Mouse (Mus musculus): ENCODE measurements at regions not wholly inside any gene's neighbourhood (a gene's known extent, or its start where the extent isn't known, plus 50 kb on each side); places are given as distances from the start of the nearest gene placed in this dataset.

GRCm38 (mm10) chr4:94017702-94018101 is 538.6 kb upstream of the Gm10306 start:
- Histone ChIP-seq H3K4me3 (replicated peaks in 1 of 3; ENCODE audit: low read depth in 2 of 3, low read length in 2 of 3, poor library complexity in 1 of 3) (no peak overlapping the region), H3K4me1 (ENCODE audit: control insufficient read depth in 1 of 2, insufficient read depth in 2 of 2) (no peaks in the 10 kb centered on the region), H3K9me3 (replicated peaks; ENCODE audit: low read length) (no peaks in the 10 kb centered on the region), H3K27me3 (replicated peaks) (no peaks in the 10 kb centered on the region), H3K36me3 (replicated peaks in 1 of 2; ENCODE audit: control insufficient read depth in 1 of 2, insufficient read depth in 1 of 2, low read length in 1 of 2) (no peaks in the 10 kb centered on the region), H3K79me2 (replicated peaks; ENCODE audit: control insufficient read depth, extremely low read depth, insufficient read depth, poor library complexity, severe bottlenecking) (no peaks in the 10 kb centered on the region), H3K9ac (ENCODE audit: insufficient read depth, low read depth) (no peak overlapping the region), H3K27ac (ENCODE audit: insufficient read depth, low read depth) (no peak overlapping the region), H3K4me2 (ENCODE audit: insufficient read depth, low read depth, poor library complexity, severe bottlenecking) (no peak overlapping the region)
- in situ Hi-C loops (cut with MboI; ENCODE audit: low pct_ligation_motif_present, low pct_unique_long_range_greater_than_20kb, low sequenced_read_pairs) = no loop called here
- TF ChIP-seq RCOR1 (conservative IDR thresholded peaks at IDR 0.05; ENCODE audit: low read depth, low read length) (no peak), ELF1 (IDR thresholded peaks at IDR 0.05; ENCODE audit: low read depth, low read length) (no peak), NRF1 (IDR thresholded peaks at IDR 0.05; ENCODE audit: low read depth, low read length) (no peak), CHD2 (IDR thresholded peaks at IDR 0.05; ENCODE audit: low read length) (no peak)
- dilution Hi-C loops (cut with MboI; ENCODE audit: extremely low pct_ligation_motif_present, extremely low pct_unique_long_range_greater_than_20kb, low sequenced_read_pairs) = no loop called here
- no peak for DNase-seq (ENCODE audit: extremely low read depth)

DNA sequence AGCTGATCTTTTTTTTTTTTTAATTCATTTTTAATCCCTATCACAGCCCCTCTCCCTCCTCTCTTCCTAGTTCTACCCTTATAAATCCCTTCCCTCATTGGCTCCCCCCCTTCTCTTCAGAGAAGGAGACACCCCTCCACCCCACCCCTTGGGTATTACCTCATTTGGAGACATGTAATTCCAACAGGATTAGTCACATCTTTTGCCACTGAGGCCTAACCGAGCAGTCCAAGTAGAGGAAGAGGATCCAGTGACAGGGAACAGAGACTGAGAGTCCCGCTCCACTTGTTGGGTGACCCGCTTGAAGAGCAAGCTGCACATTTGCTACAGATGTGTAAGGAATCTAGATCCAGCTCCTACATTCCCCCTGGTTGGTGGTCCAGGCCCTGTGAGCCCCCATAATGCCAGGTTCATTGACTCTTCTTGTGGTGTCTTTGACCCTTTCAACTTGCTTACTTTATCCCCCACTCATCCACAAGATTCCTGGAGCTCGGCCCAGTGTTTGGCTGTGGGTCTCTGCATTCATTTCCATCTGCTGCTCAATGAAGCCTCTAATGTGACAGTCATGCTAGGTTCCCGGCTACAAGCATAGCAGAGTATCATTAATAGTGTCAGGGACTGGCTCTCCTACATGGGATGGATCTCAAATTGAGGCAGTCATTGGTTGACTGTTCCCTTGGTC is 506.6 kb upstream of the Gm10306 start:
- H3K9ac ChIP-seq (ENCODE audit: insufficient read depth, low read depth) = no peak overlapping the region
- no peaks in the 10 kb centered on the region for H3K79me2 ChIP-seq (replicated peaks; ENCODE audit: control insufficient read depth, extremely low read depth, insufficient read depth, poor library complexity, severe bottlenecking)
- dilution Hi-C loops (cut with MboI; ENCODE audit: extremely low pct_ligation_motif_present, extremely low pct_unique_long_range_greater_than_20kb, low sequenced_read_pairs) (no loop called here), in situ Hi-C loops (cut with MboI; ENCODE audit: low pct_ligation_motif_present, low pct_unique_long_range_greater_than_20kb, low sequenced_read_pairs) (no loop called here)
- H3K4me2 ChIP-seq (ENCODE audit: insufficient read depth, low read depth, poor library complexity, severe bottlenecking) = no peak overlapping the region
- DNase-seq (ENCODE audit: extremely low read depth) = no peak
- peaks cover 3% of the 10 kb centered on the region for H3K9me3 ChIP-seq (replicated peaks; ENCODE audit: low read length)
- H3K4me3 ChIP-seq (replicated peaks in 1 of 3; ENCODE audit: low read depth in 2 of 3, low read length in 2 of 3, poor library complexity in 1 of 3) = no peak overlapping the region
- H3K27me3 ChIP-seq (replicated peaks) = no peaks in the 10 kb centered on the region
- no peak for TF ChIP-seq TCF12 (IDR thresholded peaks at IDR 0.05; ENCODE audit: low read depth, low read length)
- no peak overlapping the region for H3K27ac ChIP-seq (ENCODE audit: insufficient read depth, low read depth)
- H3K36me3 ChIP-seq (replicated peaks in 1 of 2; ENCODE audit: control insufficient read depth in 1 of 2, insufficient read depth in 1 of 2, low read length in 1 of 2) = no peaks in the 10 kb centered on the region
- no peaks in the 10 kb centered on the region for H3K4me1 ChIP-seq (ENCODE audit: control insufficient read depth in 1 of 2, insufficient read depth in 2 of 2)

- dilution Hi-C loops (cut with MboI; ENCODE audit: extremely low pct_ligation_motif_present, extremely low pct_unique_long_range_greater_than_20kb, low sequenced_read_pairs) (no loop called here), in situ Hi-C loops (cut with MboI; ENCODE audit: low pct_ligation_motif_present, low pct_unique_long_range_greater_than_20kb, low sequenced_read_pairs) (no loop called here)
- H3K27me3 ChIP-seq (replicated peaks) = no peaks in the 10 kb centered on the region
- H3K4me1 ChIP-seq (ENCODE audit: control insufficient read depth in 1 of 2, insufficient read depth in 2 of 2) = no peaks in the 10 kb centered on the region
- no peak for TF ChIP-seq HCFC1 (IDR thresholded peaks at IDR 0.05; ENCODE audit: low read depth, low read length)
- no peak for TF ChIP-seq ZKSCAN1 (IDR thresholded peaks at IDR 0.05; ENCODE audit: borderline replicate concordance, low read depth, low read length)
- TF ChIP-seq JUND (conservative IDR thresholded peaks at IDR 0.05; ENCODE audit: low read depth, low read length) = no peak
- TF ChIP-seq NRF1 (IDR thresholded peaks at IDR 0.05; ENCODE audit: low read depth, low read length) = no peak
- TF ChIP-seq ZC3H11A (IDR thresholded peaks at IDR 0.05; ENCODE audit: low read depth, low read length) = no peak
- no peak for TF ChIP-seq SMC3 (IDR thresholded peaks at IDR 0.05; ENCODE audit: low read depth, low read length)
- no peak for TF ChIP-seq CHD2 (IDR thresholded peaks at IDR 0.05; ENCODE audit: low read length)
- no peak for TF ChIP-seq POLR2A (IDR thresholded peaks at IDR 0.05; ENCODE audit: low read depth, low read length)
- no peak for TF ChIP-seq JUN (IDR thresholded peaks at IDR 0.05; ENCODE audit: insufficient read depth, low read depth, low read length)
- TF ChIP-seq E2F4 (IDR thresholded peaks at IDR 0.05; ENCODE audit: insufficient replicate concordance, low read depth, low read length) = no peak
- no peak for TF ChIP-seq SIN3A (IDR thresholded peaks at IDR 0.05; ENCODE audit: low read length)
- TF ChIP-seq UBTF (IDR thresholded peaks at IDR 0.05; ENCODE audit: low read depth, low read length) = no peak
- TF ChIP-seq MYC (IDR thresholded peaks at IDR 0.05; ENCODE audit: low read depth, low read length) = no peak
- no peak for TF ChIP-seq USF1 (IDR thresholded peaks at IDR 0.05; ENCODE audit: low read depth, low read length)
- TF ChIP-seq CTCF (conservative IDR thresholded peaks at IDR 0.05 in 1 of 2, IDR thresholded peaks at IDR 0.05 in 1 of 2; ENCODE audit: low read depth in 2 of 2, low read length in 2 of 2) = no peak
- TF ChIP-seq MEF2A (IDR thresholded peaks at IDR 0.05; ENCODE audit: borderline replicate concordance, low read depth, low read length) = no peak
- no peak for TF ChIP-seq POLR2AphosphoS2 (IDR thresholded peaks at IDR 0.05; ENCODE audit: low read depth, low read length)
- no peak for TF ChIP-seq MAX (IDR thresholded peaks at IDR 0.05; ENCODE audit: low read length)
- TF ChIP-seq ETS1 (conservative IDR thresholded peaks at IDR 0.05; ENCODE audit: low read depth, low read length) = no peak
- no peaks in the 10 kb centered on the region for H3K36me3 ChIP-seq (replicated peaks in 1 of 2; ENCODE audit: control insufficient read depth in 1 of 2, insufficient read depth in 1 of 2, low read length in 1 of 2)
- DNase-seq (ENCODE audit: extremely low read depth) = no peak
- no peak overlapping the region for H3K4me3 ChIP-seq (replicated peaks in 1 of 3; ENCODE audit: low read depth in 2 of 3, low read length in 2 of 3, poor library complexity in 1 of 3)
- H3K9me3 ChIP-seq (replicated peaks; ENCODE audit: low read length) = peaks cover 5% of the 10 kb centered on the region
- H3K79me2 ChIP-seq (replicated peaks; ENCODE audit: control insufficient read depth, extremely low read depth, insufficient read depth, poor library complexity, severe bottlenecking) = no peaks in the 10 kb centered on the region
- no peak overlapping the region for H3K4me2 ChIP-seq (ENCODE audit: insufficient read depth, low read depth, poor library complexity, severe bottlenecking)
- no peak overlapping the region for H3K9ac ChIP-seq (ENCODE audit: insufficient read depth, low read depth)
- H3K27ac ChIP-seq (ENCODE audit: insufficient read depth, low read depth) = no peak overlapping the region
These were observed 503.8 kb upstream of the Gm10306 start for GRCm38 (mm10) chr4:94052249-94053162.
